Mouse (Mus musculus) adrenal gland, postnatal 4 days (tissue): ENCODE results near the gene Ptprn2. TPM values are rescaled to one million over a fixed set of nuclear protein-coding genes. Genes with fewer than 3 reads are reported as not detected.

ENCODE experiments used
- DNase-seq, 2 experiments: peaks; one replicate each; pipeline ENCODE4 v3.0.0; 2021 to 2022; ENCODE audit warnings: low spot score in 2 of 2, mixed read lengths in 2 of 2
- total RNA-seq, 2 experiments: library from RNA; stranded (reverse); gene quantifications; 2 replicates each; pipeline ENCODE4 v1.2.3; 2021

Gene Ptprn2
- total RNA-seq, 2 experiments from 2014 or later: 22.2 to 28.1 TPM

GRCm38 (mm10) chr12:116640871-116641270, 155.4 kb downstream of the Ptprn2 start:
- DNase-seq: no peak

DNA sequence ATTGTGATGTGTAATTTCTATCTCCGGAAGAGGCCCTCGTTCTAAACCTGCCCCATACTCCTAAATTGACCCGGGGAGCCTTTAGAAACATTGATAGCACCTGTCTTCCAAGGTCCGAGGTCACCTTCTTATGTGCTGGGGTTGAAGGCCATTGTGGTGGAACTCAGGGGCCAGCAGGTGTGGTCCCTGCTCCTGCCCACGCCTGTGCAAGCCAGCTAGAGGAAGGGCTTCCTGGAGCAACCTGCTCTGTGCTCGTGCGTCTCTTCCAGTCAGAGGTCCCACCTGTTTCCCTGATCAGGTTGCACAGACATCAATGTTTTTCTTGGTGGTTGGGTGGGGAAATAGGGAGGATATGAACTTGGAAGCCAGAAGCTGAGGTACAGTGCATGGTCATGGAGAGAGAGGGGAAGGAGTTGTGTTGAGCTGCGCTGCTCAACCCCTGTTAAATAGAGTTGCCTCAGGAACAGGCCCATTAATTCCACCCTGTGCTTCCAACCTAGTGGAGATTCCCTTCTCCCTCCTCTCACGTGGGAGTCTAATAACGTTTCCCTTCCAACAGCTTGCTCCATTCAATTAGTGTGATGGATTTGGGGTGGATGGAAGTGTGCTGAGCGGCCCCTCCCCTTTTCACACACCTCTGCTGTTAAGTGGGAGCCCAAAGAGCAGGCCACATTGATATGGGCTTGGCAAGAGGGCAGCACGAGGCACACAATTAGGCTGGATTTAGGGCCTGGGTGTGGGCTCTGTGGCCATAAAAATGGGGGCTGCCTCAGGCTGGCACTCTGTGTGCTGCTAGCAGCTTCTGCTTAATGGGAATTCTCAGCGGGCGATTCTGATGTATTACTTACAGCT, 156.0 kb downstream of the Ptprn2 start:
- no peak for DNase-seq

- DNase-seq: no peak
Observed at GRCm38 (mm10) chr12:116642191-116642549, 156.7 kb downstream of the Ptprn2 start.

DNA sequence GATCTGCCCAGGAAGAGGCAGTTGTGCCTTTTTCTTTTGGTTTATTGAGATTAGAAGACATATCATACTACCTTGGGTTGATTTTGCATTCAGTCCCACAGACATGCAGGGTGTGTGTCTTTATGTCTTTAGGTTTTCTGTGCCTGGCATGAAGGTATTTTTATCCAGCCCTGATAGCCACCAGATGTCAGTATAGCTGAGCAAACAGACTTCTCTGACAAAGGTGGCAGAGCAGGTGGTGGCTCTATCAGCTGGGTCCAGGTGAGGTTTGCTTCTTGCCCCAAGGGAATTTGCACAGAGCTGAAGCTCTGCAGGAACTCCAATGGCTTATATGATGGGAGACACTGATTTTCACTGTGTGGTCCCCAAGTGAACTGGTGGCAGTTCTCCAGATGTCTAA, 161.3 kb downstream of the Ptprn2 start:
- DNase-seq: no peak

DNA sequence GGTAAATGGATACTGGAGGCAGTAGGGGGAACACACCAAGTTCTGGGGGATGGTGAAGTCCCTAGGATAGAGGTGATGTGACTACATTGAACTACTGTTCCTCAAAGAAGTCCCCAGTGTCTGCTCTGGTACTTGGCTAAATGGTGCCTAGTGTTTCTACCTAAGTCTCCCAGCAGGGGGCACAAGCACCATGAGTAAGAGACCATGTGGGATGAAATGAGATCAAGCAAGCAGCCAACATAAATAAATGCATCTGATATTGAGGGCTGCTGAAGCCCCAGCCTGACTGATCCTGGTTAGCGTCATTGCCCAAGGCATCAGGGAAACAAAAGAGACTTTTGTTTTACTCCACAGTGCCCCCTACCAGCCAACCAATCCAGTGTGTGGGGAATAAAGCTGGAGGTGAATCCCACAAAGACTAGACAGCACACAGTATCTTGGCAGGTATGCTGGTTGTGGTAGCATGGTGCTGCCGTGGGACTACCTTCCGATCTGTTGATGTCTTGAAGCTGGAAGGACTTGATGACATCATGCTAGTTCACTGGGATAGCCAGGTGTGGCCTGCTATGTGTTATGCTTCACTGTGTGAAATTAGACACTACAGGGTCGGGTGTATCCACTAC, 163.2 kb downstream of the Ptprn2 start:
- peak in 1 of 2 experiments; percentile 26 for DNase-seq

- DNase-seq: no peak
Observed at GRCm38 (mm10) chr12:116653684-116654083, 168.2 kb downstream of the Ptprn2 start.

DNA sequence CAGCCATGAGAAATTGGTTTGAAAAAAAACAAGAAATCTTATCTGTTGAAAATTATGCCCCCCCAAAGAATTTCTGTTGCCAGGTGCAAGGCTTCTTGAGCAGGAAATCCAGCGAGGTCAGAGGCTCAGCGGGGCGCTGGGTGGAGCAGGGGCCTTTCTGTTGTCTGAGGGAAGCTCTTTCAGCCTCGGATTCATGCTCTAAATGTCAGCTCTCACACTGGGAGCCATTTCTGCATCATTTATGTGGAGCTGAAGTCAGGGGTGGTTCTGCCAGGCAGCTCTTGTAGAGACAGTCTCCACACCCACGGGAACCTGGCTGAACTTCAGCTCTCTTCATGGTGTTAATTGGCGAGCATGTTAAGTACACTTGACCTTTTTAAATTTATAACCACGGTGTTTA, 174.6 kb downstream of the Ptprn2 start:
- DNase-seq: no peak

GRCm38 (mm10) chr12:116661018-116661417, 175.5 kb downstream of the Ptprn2 start:
- DNase-seq: no peak

GRCm38 (mm10) chr12:116677701-116678100, 192.2 kb downstream of the Ptprn2 start:
- no peak for DNase-seq

DNA sequence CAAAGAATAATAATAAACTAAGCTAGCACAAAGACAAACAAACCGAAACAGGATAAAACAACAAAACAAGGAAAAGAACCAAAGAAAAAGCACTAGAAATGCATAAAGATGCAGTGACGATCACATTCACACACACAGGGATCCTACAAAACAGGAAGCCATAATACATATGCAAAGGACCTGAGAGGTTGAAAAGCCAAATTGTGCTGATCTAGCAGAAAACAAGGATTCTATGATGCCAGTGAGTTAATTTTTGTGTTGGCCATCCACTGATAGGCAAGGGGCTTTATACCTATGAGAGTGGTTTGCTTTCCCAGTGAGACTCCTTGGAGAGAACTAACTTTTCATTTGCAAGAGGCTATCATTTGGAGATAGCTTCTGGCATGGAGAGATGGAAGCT, 204.3 kb downstream of the Ptprn2 start:
- DNase-seq: no peak

- DNase-seq: no peak
Observed at GRCm38 (mm10) chr12:116709535-116709934, 224.0 kb downstream of the Ptprn2 start.

GRCm38 (mm10) chr12:116710716-116711115, 225.2 kb downstream of the Ptprn2 start:
- DNase-seq: no peak

DNA sequence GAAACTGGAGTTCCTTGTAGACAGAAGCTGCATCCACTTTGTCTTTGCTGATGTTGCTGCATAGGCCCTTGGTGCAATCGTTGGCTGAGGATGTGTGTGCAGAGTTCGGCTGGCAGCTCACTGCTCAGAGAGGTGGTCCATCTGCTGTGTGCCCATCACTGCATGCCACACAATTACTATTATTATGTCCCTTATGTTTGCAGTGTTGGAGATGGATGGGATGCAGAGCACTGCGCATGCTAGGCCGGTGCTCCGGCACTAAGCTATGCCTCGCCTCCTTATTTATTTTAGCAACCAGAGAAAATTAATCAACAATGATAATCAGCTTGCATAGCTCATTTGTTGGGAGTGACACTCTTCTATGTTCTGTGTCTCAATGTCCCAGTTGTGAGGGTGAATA, 225.6 kb downstream of the Ptprn2 start:
- no peak for DNase-seq

DNA sequence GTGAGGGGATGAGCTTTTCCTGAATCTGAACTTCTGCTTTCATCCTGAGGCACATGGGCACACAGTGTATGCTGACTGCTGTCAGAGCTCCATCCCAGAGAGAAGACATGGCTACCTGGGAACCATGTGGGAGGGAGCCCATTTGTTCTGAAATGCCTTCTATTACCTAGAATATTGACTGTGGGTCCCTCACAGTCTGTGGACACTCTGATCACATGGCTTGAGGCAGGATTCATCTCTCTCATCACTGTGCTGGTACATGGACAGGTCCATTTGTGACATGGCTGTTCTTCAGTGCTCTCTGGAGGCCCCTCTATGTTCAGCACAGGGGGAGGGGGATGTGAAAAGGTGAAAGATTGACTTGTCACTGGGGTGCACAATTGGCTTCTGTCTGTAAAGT, 227.6 kb downstream of the Ptprn2 start:
- no peak for DNase-seq

GRCm38 (mm10) chr12:116721062-116721461, 235.5 kb downstream of the Ptprn2 start:
- DNase-seq: no peak

DNA sequence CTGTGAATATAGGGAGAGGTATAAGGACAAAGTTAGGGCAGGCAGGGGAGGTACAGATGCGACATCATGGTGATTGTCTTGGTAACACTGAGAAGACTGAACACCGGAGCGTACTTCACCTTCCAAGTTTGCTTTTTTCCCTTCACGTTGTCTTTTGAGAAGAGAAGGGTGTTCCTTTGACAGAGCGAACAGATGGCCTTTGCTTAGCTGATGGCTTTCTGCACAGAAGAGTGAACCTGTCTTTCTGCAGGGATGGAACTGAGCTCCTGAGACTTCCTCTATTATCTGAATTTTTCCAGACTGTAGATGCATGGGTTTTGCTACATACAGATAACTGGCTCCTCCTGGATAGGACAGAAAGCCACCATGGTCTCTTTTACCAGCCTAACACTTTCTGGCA, 254.6 kb downstream of the Ptprn2 start:
- no peak for DNase-seq

DNA sequence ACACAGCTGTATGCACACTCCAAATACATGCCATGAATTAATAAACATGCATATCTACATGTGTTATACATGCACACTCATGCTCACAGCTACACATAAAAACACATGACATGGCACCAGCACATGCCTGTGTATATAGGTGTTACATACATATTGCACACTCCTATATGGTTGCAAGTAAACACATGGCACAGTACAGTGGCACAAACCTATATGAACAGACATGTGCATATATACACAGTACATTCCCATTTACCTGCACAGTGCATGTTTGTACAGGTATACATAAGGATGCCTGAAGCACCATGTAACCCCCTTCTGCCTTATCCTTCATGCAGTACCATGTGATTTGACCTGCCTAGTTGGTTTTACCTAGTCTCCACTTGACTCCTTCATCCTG, 255.8 kb downstream of the Ptprn2 start:
- no peak for DNase-seq

DNA sequence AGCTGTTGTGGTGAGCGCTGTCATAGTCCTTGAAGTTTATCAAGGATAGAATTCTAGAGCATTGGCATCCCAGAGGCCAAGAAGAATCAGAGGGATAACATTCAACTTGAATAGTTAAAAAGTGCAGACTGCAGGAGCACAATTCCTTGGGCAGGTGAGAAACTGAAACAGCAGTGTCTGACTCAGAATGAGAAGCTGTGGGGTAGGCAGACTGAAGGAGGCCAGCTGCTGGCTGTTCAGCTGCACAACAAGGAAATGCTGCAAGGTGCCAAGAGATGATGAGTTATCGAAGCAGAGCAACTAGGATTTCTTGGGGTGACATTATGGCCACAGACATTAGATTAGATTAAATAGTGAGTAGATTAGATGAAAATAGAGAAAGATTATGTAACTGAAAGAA, 260.9 kb downstream of the Ptprn2 start:
- DNase-seq: no peak

- no peak for DNase-seq
Observed at GRCm38 (mm10) chr12:116752784-116753183, 267.3 kb downstream of the Ptprn2 start.

- DNase-seq: no peak
Observed at GRCm38 (mm10) chr12:116763961-116764360, 278.4 kb downstream of the Ptprn2 start.

GRCm38 (mm10) chr12:116770911-116771310, 285.4 kb downstream of the Ptprn2 start:
- DNase-seq: no peak

DNA sequence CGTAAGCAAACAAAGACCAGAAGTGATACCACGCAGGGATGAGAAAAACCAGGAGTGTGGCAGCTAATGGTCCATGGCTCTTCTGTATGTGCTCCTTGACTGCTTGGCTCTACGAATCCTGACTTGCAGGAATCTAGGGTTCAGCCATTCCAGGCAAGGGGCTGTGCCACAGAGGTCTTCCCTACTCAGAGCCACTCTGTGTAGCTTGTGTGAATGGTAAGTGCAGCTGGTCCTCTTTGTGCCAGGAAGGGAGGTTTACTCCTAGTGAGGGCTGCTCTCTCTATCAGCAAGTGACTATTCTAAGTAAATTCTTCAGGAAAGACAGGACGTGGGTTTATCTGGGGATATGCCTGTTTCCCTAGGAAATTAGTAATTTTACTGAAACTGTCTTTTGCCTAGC, 286.0 kb downstream of the Ptprn2 start:
- no peak for DNase-seq

- peak in 1 of 2 experiments; percentile 11 for DNase-seq
Observed at GRCm38 (mm10) chr12:116772081-116772566, 286.6 kb downstream of the Ptprn2 start.
